Mouse (Mus musculus): Measurements from ENCODE around the gene Chadl.

GRCm38 (mm10) chr15:81663697-81664561 lies 33.2 kb downstream of the Chadl start, which contains the start of gene L3mbtl2:
- TF ChIP-seq CTCF (IDR thresholded peaks at IDR 0.05; ENCODE audit: low read depth) (peak; percentile 50), EP300 (optimal IDR thresholded peaks at IDR 0.05) (no peak)
